Mouse (Mus musculus) 3T3-L1 (cell line): ENCODE data around the gene Unc80.

Source experiments
- DNase-seq: peaks from one replicate; pipeline ENCODE4 v3.0.0-alpha.2; 2015; ENCODE audit warnings: low read depth, low spot score

Unc80 gene

GRCm38 (mm10) chr1:66704523-66704922 lies 236.4 kb downstream of the Unc80 start:
- DNase-seq = no peak

- no peak for DNase-seq
These were observed 244.7 kb downstream of the Unc80 start for GRCm38 (mm10) chr1:66712859-66713258.

GRCm38 (mm10) chr1:66730581-66730980 lies 262.4 kb downstream of the Unc80 start:
- no peak for DNase-seq
